Mouse (Mus musculus) myocyte (in vitro differentiated cells): ENCODE results near the gene Fopnl. TPM values are rescaled to one million over a fixed set of nuclear protein-coding genes. Genes with fewer than 3 reads are reported as not detected.

Experiments
- H3K27me3 ChIP-seq: one replicate; pipeline ENCODE4 v1.6.1; 2011; ENCODE audit not compliant: control insufficient read depth, insufficient read depth, insufficient read length
- H3K36me3 ChIP-seq: one replicate; pipeline ENCODE4 v1.6.1; 2011; ENCODE audit not compliant: control insufficient read depth, insufficient read depth
- H3K4me2 ChIP-seq: one replicate; pipeline ENCODE4 v1.6.1; 2011; ENCODE audit warnings: low read depth, control low read depth
- H3K4me3 ChIP-seq: one replicate; pipeline ENCODE4 v1.5.1; 2011; ENCODE audit warnings: mild to moderate bottlenecking, control low read depth, moderate library complexity
- H3K79me2 ChIP-seq: one replicate; pipeline ENCODE4 v1.6.1; 2011; ENCODE audit not compliant: control insufficient read depth, insufficient read depth
- H3ac ChIP-seq: one replicate; pipeline ENCODE4 v1.6.1; 2011; ENCODE audit not compliant: control insufficient read depth, insufficient read length
- CEBPB ChIP-seq: IDR thresholded peaks from 2 replicates; pipeline ENCODE4 v1.6.1; 2011; ENCODE audit warnings: mild to moderate bottlenecking, moderate library complexity; ENCODE audit not compliant: poor library complexity, insufficient read depth, severe bottlenecking
- E2F4 ChIP-seq: IDR thresholded peaks from one replicate; pipeline ENCODE4 v1.6.1; 2011; ENCODE audit warnings: mild to moderate bottlenecking, control low read depth, moderate library complexity; ENCODE audit not compliant: insufficient read depth
- MAX ChIP-seq: IDR thresholded peaks from one replicate; pipeline ENCODE4 v1.6.1; 2011; ENCODE audit warnings: low read depth, mild to moderate bottlenecking, control low read depth
- MYOD1 ChIP-seq, 3 experiments: IDR thresholded peaks; one replicate each; pipeline ENCODE4 v1.6.1; 2011; ENCODE audit warnings: control low read depth in 2 of 3, low read depth in 2 of 3, mild to moderate bottlenecking in 2 of 3, moderate library complexity in 1 of 3; ENCODE audit not compliant: insufficient read length in 2 of 3, control insufficient read depth in 1 of 3
- MYOG ChIP-seq, 3 experiments: IDR thresholded peaks; one replicate each; pipeline ENCODE4 v1.6.1; 2011; ENCODE audit warnings: control low read depth in 2 of 3, low read depth in 2 of 3, mild to moderate bottlenecking in 2 of 3; ENCODE audit not compliant: insufficient read length in 2 of 3, control insufficient read depth in 1 of 3, insufficient read depth in 1 of 3
- POLR2A ChIP-seq: IDR thresholded peaks from one replicate; pipeline ENCODE4 v1.6.1; 2011; ENCODE audit warnings: low read depth, mild to moderate bottlenecking, control low read depth, moderate library complexity; ENCODE audit not compliant: insufficient read length
- POLR2AphosphoS2 ChIP-seq: IDR thresholded peaks from one replicate; pipeline ENCODE4 v1.6.1; 2011; ENCODE audit warnings: low read depth, control low read depth; ENCODE audit not compliant: insufficient read length
- REST ChIP-seq: IDR thresholded peaks from one replicate; pipeline ENCODE4 v1.6.1; 2011; ENCODE audit warnings: mild to moderate bottlenecking, control low read depth, moderate library complexity; ENCODE audit not compliant: insufficient read depth, insufficient read length
- SRF ChIP-seq: IDR thresholded peaks from one replicate; pipeline ENCODE4 v1.6.1; 2011; ENCODE audit warnings: low read depth; ENCODE audit not compliant: control insufficient read depth, insufficient read length
- TCF12 ChIP-seq: IDR thresholded peaks from one replicate; pipeline ENCODE4 v1.6.1; 2011; ENCODE audit warnings: mild to moderate bottlenecking, control low read depth; ENCODE audit not compliant: poor library complexity, insufficient read depth, severe bottlenecking
- TCF3 ChIP-seq: IDR thresholded peaks from one replicate; pipeline ENCODE4 v1.6.1; 2011; ENCODE audit warnings: low read depth, control low read depth; ENCODE audit not compliant: insufficient read length
- USF1 ChIP-seq: IDR thresholded peaks from one replicate; pipeline ENCODE4 v1.6.1; 2011; ENCODE audit warnings: low read depth, mild to moderate bottlenecking, control low read depth, moderate library complexity
- polyA plus RNA-seq: library from polyadenylated mRNA; unstranded; fragments of >200 nt; fragmentation: generic; extraction: Trizol; gene quantifications from one replicate; pipeline ENCODE4 v1.2.1, GENCODE M21; 2012; ENCODE audit warnings: missing spikeins

Fopnl gene
- polyA plus RNA-seq, 1 experiment = 34.3 TPM

GRCm38 (mm10) chr16:14362099-14362820 is 45.1 kb upstream of the Fopnl start:
- Histone ChIP-seq H3K36me3 (no peaks in the 10 kb centered on the region), H3K4me2 (peak overlapping the region; percentile 69), H3ac (peak overlapping the region; percentile 51), H3K27me3 (no peaks in the 10 kb centered on the region), H3K4me3 (peak overlapping the region; percentile 63), H3K79me2 (peaks cover 60% of the 10 kb centered on the region)
- TF ChIP-seq POLR2AphosphoS2 (no peak), USF1 (no peak), MYOG (IDR thresholded peaks at IDR 0.05; ENCODE audit: control insufficient read depth in 1 of 3, insufficient read depth in 1 of 3, insufficient read length in 2 of 3, low read depth in 2 of 3) (no peak), REST (no peak), MAX (no peak), CEBPB (no peak), TCF3 (no peak), E2F4 (no peak), POLR2A (no peak), MYOD1 (IDR thresholded peaks at IDR 0.05; ENCODE audit: control insufficient read depth in 1 of 3, insufficient read length in 2 of 3, low read depth in 2 of 3) (no peak), SRF (no peak), TCF12 (no peak)

- TF ChIP-seq POLR2A = peak; percentile 93
- no peak for TF ChIP-seq TCF12
- no peak for TF ChIP-seq SRF
- TF ChIP-seq POLR2AphosphoS2 = peak; percentile 86
- no peak for TF ChIP-seq CEBPB
- TF ChIP-seq MYOG (IDR thresholded peaks at IDR 0.05; ENCODE audit: control insufficient read depth in 1 of 3, insufficient read depth in 1 of 3, insufficient read length in 2 of 3, low read depth in 2 of 3) = peak in 1 of 3 experiments; percentile 23
- TF ChIP-seq MYOD1 (IDR thresholded peaks at IDR 0.05; ENCODE audit: control insufficient read depth in 1 of 3, insufficient read length in 2 of 3, low read depth in 2 of 3) = peak in 1 of 3 experiments; percentile 44
- TF ChIP-seq REST = no peak
- Histone ChIP-seq H3K36me3 (no peaks in the 10 kb centered on the region), H3K27me3 (no peaks in the 10 kb centered on the region), H3ac (peak within 1 kb of the TSS; percentile 51), H3K4me2 (peak within 1 kb of the TSS; percentile 94), H3K79me2 (peaks cover 53% of the 10 kb centered on the region), H3K4me3 (peak within 1 kb of the TSS; percentile 63)
Observed at GRCm38 (mm10) chr16:14361362-14362098, 44.3 kb upstream of the Fopnl start, which contains the start of gene Abcc1. Gene Abcc1, plus strand, starts transcription at chr16:14361558.

GRCm38 (mm10) chr16:14360931-14361330 is 43.7 kb upstream of the Fopnl start:
- Histone ChIP-seq H3K36me3 (no peaks in the 10 kb centered on the region), H3K4me2 (peak overlapping the region; percentile 94), H3K27me3 (no peaks in the 10 kb centered on the region), H3K79me2 (peaks cover 47% of the 10 kb centered on the region), H3ac (peak overlapping the region; percentile 51), H3K4me3 (peak overlapping the region; percentile 63)
- TF ChIP-seq MYOG (IDR thresholded peaks at IDR 0.05; ENCODE audit: control insufficient read depth in 1 of 3, insufficient read depth in 1 of 3, insufficient read length in 2 of 3, low read depth in 2 of 3) (no peak), REST (no peak), MYOD1 (IDR thresholded peaks at IDR 0.05; ENCODE audit: control insufficient read depth in 1 of 3, insufficient read length in 2 of 3, low read depth in 2 of 3) (no peak), USF1 (no peak), E2F4 (no peak), POLR2AphosphoS2 (no peak), TCF12 (no peak), TCF3 (no peak), SRF (no peak), POLR2A (no peak), MAX (no peak), CEBPB (no peak)

- no peak overlapping the region for H3K4me3 ChIP-seq
- no peaks in the 10 kb centered on the region for H3K36me3 ChIP-seq
- peaks cover 23% of the 10 kb centered on the region for H3K79me2 ChIP-seq
- no peak for TF ChIP-seq TCF3
- no peak for TF ChIP-seq TCF12
- no peak for TF ChIP-seq CEBPB
- TF ChIP-seq USF1 = no peak
- TF ChIP-seq SRF = no peak
- H3ac ChIP-seq = no peak overlapping the region
- H3K27me3 ChIP-seq = no peaks in the 10 kb centered on the region
- no peak overlapping the region for H3K4me2 ChIP-seq
Observed at GRCm38 (mm10) chr16:14358531-14358930, 41.3 kb upstream of the Fopnl start.
